Mouse (Mus musculus) right cerebral cortex, adult 2 months (tissue): ENCODE results near the gene Pcx.
A peak's percentile ranks its signal among the peaks of the same experiment; 100 is the strongest.
"Not testable (repeated sequence)": the region's sequence is repeated elsewhere in the genome, so short reads cannot be mapped to it uniquely, and the experiment has no call there.

Experiments
- DNase-seq, 2 experiments: peaks; one replicate each; pipeline ENCODE4 v3.0.0; 2021 to 2022; ENCODE audit warnings: low spot score in 2 of 2

Pcx gene

DNA sequence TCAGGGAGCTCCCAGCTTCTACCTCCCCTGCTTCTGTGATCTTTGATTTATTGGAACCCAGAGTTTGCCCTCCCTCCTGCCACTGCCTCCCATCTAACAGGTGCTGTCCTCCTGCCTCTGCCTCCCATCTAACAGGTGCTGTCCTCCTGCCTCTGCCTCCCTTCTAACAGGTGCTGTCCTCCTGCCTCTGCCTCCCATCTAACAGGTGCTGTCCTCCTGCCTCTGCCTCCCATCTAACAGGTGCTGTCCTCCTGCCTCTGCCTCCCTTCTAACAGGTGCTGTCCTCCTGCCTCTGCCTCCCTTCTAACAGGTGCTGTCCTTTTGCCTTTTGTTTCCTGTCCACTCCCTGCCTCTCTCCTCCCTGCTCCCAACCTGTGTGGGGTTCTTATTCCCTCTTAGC, 76.5 kb downstream of the Pcx start:
- DNase-seq: not testable (repeated sequence)

GRCm38 (mm10) chr19:4587426-4587825, 77.2 kb downstream of the Pcx start:
- peak; percentile 33 to 52 for DNase-seq

DNA sequence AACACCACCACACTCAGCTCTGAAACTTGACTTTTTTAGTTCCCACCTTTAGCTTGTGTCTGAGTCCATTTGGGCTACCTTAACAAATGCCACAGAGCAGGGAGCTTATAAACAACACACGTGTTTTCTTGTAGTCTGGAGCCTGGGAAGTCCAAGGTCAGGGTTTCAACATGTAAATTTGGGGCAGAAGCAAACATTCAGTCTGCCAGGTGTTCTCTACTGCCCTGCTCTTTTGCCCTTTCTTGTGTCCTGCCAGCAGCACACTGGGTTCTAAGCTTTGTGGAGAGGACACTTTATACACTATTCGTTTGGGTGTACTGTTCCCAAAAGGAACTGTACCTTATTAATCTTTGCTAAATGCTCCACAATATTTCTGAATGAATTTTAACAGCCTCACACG, 78.2 kb downstream of the Pcx start:
- no peak for DNase-seq

- DNase-seq: no peak
Measured at GRCm38 (mm10) chr19:4589081-4589480, 78.8 kb downstream of the Pcx start.

DNA sequence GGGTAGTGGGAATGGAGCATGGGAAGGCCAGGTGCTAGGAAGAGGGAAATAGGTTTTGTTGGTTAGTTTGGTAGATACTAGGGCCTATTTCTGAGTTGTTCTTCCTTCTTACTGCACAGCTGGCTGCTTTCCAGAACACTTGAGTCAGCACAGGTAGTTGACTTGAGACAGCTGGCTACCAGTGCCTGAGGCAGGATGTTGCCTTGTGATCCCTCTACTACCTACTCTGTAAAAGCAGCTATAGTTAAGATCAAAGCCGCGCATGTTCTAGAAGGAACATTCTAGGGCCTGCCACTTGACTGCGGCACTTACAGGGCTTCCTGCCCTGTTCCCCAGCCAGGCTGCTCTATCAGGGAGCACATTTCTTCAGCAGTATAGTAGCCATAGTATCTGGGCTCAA, 79.8 kb downstream of the Pcx start:
- DNase-seq: no peak

GRCm38 (mm10) chr19:4593792-4594522, 83.7 kb downstream of the Pcx start:
- DNase-seq: no peak

GRCm38 (mm10) chr19:4596071-4596470, 85.8 kb downstream of the Pcx start:
- no peak for DNase-seq

DNA sequence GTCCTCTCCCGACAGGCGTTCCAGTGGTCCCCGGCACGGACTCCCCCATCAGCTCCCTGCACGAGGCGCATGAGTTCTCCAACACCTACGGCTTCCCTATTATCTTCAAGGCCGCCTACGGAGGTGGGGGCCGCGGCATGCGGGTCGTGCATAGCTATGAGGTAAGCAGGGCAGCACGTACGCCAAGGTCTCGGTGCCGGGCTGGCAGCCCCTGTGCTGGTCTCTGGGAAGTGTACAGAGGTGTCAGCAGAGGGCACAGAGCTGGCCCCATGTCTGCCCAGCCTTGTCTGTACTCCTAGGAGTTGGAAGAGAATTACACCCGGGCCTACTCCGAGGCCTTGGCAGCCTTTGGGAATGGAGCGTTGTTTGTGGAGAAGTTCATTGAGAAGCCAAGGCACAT, 92.2 kb downstream of the Pcx start:
- DNase-seq: no peak

DNA sequence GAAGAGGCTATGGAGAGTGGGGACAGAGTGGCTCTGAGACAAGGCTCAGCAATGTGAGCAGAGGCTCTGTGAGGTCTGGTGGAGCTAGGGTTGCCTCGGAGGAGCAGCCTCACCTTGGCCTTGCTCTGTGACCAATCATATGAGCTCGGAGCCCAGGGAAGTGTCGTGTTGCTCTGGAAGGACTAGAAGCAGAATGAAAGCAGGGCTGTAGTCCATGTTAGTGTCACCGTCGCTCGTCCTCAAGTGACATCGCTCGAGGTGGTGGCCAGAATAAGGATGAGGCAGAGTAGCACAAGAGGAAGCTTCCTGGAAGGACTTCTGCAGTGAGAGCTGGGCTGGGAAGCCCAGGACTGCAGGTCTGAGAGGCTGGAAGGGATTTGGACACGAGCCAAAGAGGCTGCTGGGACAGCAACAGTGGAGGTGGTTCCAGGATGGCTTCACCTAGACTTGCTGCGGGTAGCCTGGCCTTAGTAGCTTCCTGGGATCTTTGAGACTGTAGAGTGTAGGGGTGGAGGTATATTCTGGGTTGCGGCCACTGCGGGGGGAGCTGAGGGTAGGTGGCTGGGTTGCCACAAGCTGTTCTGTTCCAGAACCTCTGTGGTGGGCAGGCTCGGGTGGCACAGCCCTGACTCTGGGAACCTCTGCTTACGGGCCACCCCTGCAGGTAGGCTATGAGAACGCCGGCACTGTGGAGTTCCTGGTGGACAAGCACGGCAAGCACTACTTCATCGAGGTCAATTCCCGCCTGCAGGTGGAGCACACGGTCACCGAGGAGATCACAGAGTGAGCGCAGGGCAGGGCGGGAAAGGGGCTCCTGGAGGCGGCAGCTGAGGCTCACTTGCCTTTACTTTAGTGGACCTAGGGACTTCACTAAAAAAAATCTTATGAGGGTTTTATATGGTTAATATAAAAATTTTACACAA, 93.8 kb downstream of the Pcx start:
- DNase-seq: no peak

DNA sequence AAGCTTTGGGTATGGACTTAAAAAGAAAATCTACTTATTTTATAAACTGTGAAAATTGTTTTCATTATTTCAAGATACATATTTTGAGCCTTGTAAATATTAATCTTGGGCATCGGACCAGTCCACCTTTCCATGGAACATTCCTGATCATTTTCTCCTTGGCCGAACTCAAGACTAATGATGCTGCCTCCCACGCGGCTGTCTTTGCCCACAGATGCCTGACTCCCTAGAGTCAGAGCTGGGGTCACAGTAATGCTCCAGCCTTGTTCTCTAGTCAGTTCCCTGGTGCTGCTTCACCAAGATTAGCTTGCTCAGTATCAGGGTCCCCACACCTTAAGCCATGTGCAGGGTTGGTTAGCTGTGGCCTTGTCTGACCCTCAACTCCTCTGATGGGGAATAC, 95.4 kb downstream of the Pcx start:
- DNase-seq: no peak

GRCm38 (mm10) chr19:4607406-4607805, 97.1 kb downstream of the Pcx start:
- no peak for DNase-seq

DNA sequence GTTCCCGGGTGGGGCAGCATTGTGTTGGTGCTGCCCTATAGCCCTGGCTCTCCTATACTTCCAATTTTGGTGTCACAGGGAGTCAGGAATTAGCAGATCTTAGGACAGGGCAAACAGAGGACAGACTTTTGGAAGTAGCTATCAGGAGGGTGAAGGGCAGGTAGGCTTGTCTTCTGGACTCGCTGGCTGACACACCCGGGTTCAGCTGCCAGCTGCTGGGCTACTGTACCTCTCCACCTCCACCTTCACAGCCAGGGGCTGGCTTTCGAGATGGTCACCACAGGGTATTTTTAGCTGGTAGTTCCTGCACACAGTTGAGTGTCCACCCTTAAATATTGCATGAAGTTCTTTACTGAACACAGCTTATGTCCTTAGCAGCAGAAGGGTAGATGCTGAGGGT, 98.2 kb downstream of the Pcx start:
- DNase-seq: no peak

GRCm38 (mm10) chr19:4610109-4610508, 99.8 kb downstream of the Pcx start:
- no peak for DNase-seq

- no peak for DNase-seq
Measured at GRCm38 (mm10) chr19:4612181-4612961, 102.1 kb downstream of the Pcx start.

DNA sequence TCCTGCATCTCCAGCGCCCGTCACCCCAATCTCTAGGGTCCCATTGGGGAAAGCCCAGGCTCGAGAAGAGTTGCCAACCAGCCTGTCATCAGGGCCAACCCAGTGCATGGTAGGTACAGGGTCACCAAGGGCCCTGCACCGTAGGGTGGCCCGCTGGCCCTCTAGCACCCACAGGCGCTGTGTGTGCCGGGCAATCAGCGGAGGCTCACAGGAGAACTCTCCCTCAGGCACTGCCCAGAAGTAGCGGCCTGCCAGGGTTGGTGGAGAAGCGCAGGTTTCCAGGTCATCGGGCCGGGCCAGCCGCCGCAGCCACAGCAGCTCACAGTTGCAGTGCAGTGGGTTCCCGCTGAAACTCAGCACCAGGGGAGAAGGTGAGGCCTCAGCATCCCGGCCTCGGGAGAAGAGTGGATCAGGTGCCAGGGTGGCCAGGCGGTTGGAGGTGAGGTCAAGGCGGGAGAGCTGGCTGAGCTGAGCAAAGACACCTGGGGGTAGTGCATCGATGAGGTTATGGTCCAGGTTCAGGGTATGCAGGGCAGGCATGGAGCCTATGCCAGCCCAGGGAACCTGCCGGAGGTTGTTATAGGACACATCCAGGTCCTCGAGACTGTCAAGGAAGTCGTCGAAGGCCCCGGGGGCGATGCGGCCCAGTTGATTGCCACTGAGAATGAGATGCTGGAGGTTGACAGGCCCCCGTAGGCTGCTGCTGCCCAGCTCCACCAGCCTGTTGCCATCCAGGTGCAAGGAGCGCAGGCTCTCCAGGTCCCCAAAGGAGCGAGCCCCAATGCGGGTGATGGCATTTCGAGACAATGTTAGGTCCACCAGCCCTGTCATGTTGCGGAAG, 103.4 kb downstream of the Pcx start:
- DNase-seq: no peak

- peak in 1 of 2 experiments; percentile 39 for DNase-seq
Measured at GRCm38 (mm10) chr19:4614305-4615150, 104.3 kb downstream of the Pcx start.

- peak; percentile 90 to 91 for DNase-seq
Measured at GRCm38 (mm10) chr19:4615151-4616093, 105.2 kb downstream of the Pcx start, which contains the start of gene Lrfn4. Gene Lrfn4, minus strand, starts transcription at chr19:4615667.

DNA sequence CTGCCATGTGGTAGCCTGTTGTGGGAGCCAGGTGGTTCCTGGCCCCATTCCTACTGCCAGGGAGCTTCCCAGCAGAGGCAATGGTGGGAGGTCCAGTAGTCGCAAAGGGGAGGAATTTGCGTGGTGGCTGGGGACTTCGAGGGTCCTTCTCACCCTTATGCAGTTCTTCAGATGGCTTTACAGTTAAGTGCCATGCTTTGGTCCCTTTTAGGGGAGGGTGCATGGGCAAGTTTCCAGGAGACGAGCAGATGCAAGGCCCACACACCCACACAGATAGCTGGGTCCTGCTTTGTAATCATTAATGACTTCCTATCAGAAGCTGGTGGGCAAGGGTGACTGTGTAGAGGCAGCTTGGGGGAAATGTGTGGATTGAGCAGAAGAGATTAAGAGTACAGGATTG, 106.3 kb downstream of the Pcx start:
- DNase-seq: no peak

DNA sequence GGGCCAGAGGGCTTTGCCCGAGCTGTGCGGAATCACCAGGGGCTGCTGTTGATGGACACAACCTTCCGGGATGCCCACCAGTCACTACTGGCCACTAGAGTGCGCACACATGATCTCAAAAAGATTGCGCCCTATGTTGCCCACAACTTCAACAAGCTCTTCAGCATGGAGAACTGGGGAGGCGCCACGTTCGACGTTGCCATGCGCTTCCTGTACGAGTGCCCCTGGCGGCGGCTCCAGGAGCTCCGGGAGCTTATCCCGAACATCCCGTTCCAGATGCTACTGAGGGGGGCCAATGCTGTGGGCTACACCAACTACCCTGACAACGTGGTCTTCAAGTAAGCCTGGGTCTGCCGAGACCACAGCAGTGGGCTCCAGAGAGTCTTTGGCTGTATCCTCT, 107.9 kb downstream of the Pcx start:
- DNase-seq: no peak
